Mouse (Mus musculus) stomach, adult 2 months (tissue): ENCODE results near the gene Gm8332. TPM values are rescaled to one million over a fixed set of nuclear protein-coding genes. Genes with fewer than 3 reads are reported as not detected.

Experiments
- polyA plus RNA-seq: library from polyadenylated mRNA; depleted of rRNA; stranded (reverse); fragments of >200 nt; gene quantifications from 2 replicates; pipeline ENCODE4 v1.2.3, GENCODE M21; 2012; rRNA removed

Gm8332 gene
- polyA plus RNA-seq, result not detected in 2 replicates

GRCm38 (mm10) chr12:88250000-88250399, at the start of gene Gm8332:
Gm8332 (minus strand) TSS chr12:88250100.

GRCm38 (mm10) chr12:88274400-88274799, 24.5 kb upstream of the Gm8332 start, which contains the start of gene Gm5662:
Gm5662 (minus strand) TSS chr12:88274500.

Other genes with a start within 250 kb of the Gm8332 start
- not detected in 2 replicates for gene Gm2075, start 238.3 kb downstream of the Gm8332 start, polyA plus RNA-seq
- not detected in 2 replicates for gene Gm6803, start 231.3 kb downstream of the Gm8332 start, polyA plus RNA-seq
- not detected in 2 replicates for gene Gm2056, start 223.1 kb downstream of the Gm8332 start, polyA plus RNA-seq
- gene Gm16368, start 166.4 kb downstream of the Gm8332 start, polyA plus RNA-seq, result not detected in 2 replicates
- not detected in 2 replicates for gene Gm10436, start 68.0 kb downstream of the Gm8332 start, polyA plus RNA-seq
- not detected in 2 replicates for gene Gm5662, start 24.4 kb upstream of the Gm8332 start, polyA plus RNA-seq
- gene Gm5039, start 73.9 kb upstream of the Gm8332 start, polyA plus RNA-seq, result not detected in 2 replicates
- gene Adck1, start 110.5 kb upstream of the Gm8332 start, polyA plus RNA-seq, result 11.9 and 15.9 TPM in 2 replicates